Mouse (Mus musculus) lung, postnatal 0 days (tissue): Measurements from ENCODE around the gene Ces3b.

Experiments
- CTCF ChIP-seq: IDR thresholded peaks from 2 replicates; pipeline ENCODE4 v1.5.1; 2016; ENCODE audit warnings: antibody characterized with exemption, mild to moderate bottlenecking
- EP300 ChIP-seq: IDR thresholded peaks from 2 replicates; pipeline ENCODE4 v1.6.1; 2016; ENCODE audit warnings: antibody characterized with exemption, mild to moderate bottlenecking, control low read depth

DNA sequence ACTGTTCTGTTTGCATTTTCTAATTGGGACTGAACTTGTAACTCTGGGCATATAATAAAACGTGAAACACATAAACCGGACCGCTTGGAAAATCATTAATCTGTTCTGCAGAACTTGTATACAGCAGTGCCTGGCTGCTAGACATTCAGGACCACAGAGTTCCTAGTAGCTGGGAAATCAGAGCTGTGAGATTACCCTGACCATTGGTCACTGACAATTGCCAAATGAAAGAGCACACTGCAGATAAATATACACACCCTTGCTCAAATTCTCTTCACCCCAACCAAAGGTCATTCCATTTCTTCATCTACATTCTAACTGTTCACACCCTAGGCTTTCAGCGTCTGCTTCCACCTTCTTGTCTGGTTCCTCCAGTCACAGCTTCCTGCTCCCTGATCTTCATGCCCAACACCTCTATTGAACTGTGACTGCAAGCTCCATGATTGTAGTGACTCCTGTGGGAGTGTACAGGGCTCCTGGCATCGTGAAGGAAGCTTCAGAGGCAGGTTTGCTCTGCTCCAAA is 2.7 kb upstream of the Ces3b start:
- no peak for TF ChIP-seq CTCF
- no peak for TF ChIP-seq EP300
